Mouse (Mus musculus): ENCODE measurements around the gene Gnb3.
"Not testable (repeated sequence)": the region's sequence is repeated elsewhere in the genome, so short reads cannot be mapped to it uniquely, and the experiment has no call there.

DNA sequence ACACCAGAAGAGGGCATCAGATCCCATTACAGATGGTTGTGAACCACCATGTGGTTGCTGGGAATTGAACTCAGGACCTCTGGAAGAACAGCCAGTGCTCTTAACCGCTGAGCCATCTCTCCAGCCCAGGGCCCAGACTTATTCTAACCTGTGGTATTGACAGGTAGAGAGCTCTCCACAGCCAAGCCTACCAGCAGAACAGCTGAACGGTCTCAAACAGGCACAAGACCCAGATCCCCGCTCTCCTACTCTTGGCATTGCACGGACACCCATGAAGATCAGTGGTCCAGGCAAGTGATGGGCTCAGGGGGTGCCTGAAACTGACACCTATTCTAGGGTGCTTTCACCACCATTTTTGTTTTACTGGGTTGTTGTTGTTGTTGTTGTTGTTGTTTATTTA is 8.9 kb downstream of the Gnb3 start:
- TF ChIP-seq CTCF (IDR thresholded peaks at IDR 0.05; ENCODE audit: low read depth, low read length); POLR2A (IDR thresholded peaks at IDR 0.05; ENCODE audit: insufficient read depth, low read length): not testable (repeated sequence)

All from ES-Bruce4 (cell line).